Mouse (Mus musculus) heart, embryonic 15.5 days (tissue): Measurements from ENCODE around the gene Odf2l. TPM values are rescaled to one million over a fixed set of nuclear protein-coding genes. Genes with fewer than 3 reads are reported as not detected.

Experiments used
- ATAC-seq: fragments of 200-750 bp; cut with Nextera tagmentation; replicated peaks from 2 replicates; pipeline ENCODE4 v1.8.0; 2017; ENCODE audit warnings: low read depth, moderate TSS enrichment; ENCODE audit not compliant: insufficient number of reproducible peaks, insufficient read depth, low FRiP score
- H3K27ac ChIP-seq: fragments of 300-500 bp; sonication (generic); 2 replicates; pipeline ENCODE4 v1.5.1; 2015; ENCODE audit warnings: mild to moderate bottlenecking, inconsistent platforms
- H3K27me3 ChIP-seq: fragments of 300-500 bp; sonication (generic); 2 replicates; pipeline ENCODE4 v1.6.1; 2015; ENCODE audit warnings: inconsistent platforms
- H3K36me3 ChIP-seq: fragments of 300-500 bp; sonication (generic); 2 replicates; pipeline ENCODE4 v1.6.1; 2015; ENCODE audit warnings: mild to moderate bottlenecking, inconsistent platforms
- H3K4me1 ChIP-seq: fragments of 300-500 bp; sonication (generic); replicated peaks from 2 replicates; pipeline ENCODE4 v1.6.1; 2015; ENCODE audit warnings: inconsistent platforms
- H3K4me2 ChIP-seq: fragments of 300-500 bp; sonication (generic); 2 replicates; pipeline ENCODE4 v1.6.1; 2015; ENCODE audit warnings: inconsistent platforms, mild to moderate bottlenecking, moderate library complexity
- H3K4me3 ChIP-seq: fragments of 300-500 bp; sonication (generic); 2 replicates; pipeline ENCODE4 v1.5.1; 2015; ENCODE audit warnings: mild to moderate bottlenecking, inconsistent platforms
- H3K9ac ChIP-seq: fragments of 300-500 bp; sonication (generic); 2 replicates; pipeline ENCODE4 v1.6.1; 2015; ENCODE audit warnings: mild to moderate bottlenecking, inconsistent platforms
- H3K9me3 ChIP-seq: fragments of 300-500 bp; sonication (generic); replicated peaks from 2 replicates; pipeline ENCODE4 v1.6.1; 2016; ENCODE audit warnings: inconsistent platforms
- WGBS: fragments of 180-500 bp; shearing (Covaris S2); methylation state at CpG from one replicate; pipeline ENCODE4 v1.1.7; 2015; ENCODE audit warnings: mixed read lengths; 5-methylcytosine and 5-hydroxymethylcytosine counted together
- polyA plus RNA-seq: library from polyadenylated mRNA; unstranded; fragments of >200 nt; fragmentation: Nextera tagmentation; extraction: Ambion mirVana; gene quantifications from 2 replicates; pipeline ENCODE4 v1.2.1, GENCODE M21; 2015

Gene Odf2l
- polyA plus RNA-seq, 1 experiment from 2014 or later, result 12.9 TPM

DNA sequence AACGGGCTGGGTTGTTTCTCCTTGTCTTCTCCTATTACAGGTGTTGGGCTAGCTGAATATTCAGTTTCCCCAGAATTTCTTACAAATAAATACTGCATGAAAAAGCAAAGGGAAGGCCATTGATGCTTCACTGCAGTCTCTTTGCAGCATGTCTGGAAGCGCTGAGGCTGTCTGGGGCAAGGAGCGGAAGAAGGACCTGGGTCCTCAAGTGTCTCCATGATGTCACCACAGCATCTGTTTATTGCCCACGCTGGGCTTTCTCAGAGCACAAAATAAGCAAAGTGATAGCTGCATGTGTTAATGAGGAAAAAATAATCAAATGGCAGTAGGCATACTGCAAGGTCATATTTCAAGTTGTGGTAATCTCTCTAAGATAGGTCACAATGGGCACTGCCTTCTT is 51.6 kb downstream of the Odf2l start:
- Histone ChIP-seq H3K27me3 (no peaks in the 10 kb centered on the region), H3K4me3 (no peak overlapping the region), H3K4me2 (no peak overlapping the region), H3K9me3 (no peaks in the 10 kb centered on the region), H3K36me3 (no peaks in the 10 kb centered on the region), H3K9ac (no peak overlapping the region), H3K4me1 (no peaks in the 10 kb centered on the region), H3K27ac (no peak overlapping the region)
- ATAC-seq, result no peak
- 83% methylated on average over 4 of the region's 4 CpGs for WGBS

DNA sequence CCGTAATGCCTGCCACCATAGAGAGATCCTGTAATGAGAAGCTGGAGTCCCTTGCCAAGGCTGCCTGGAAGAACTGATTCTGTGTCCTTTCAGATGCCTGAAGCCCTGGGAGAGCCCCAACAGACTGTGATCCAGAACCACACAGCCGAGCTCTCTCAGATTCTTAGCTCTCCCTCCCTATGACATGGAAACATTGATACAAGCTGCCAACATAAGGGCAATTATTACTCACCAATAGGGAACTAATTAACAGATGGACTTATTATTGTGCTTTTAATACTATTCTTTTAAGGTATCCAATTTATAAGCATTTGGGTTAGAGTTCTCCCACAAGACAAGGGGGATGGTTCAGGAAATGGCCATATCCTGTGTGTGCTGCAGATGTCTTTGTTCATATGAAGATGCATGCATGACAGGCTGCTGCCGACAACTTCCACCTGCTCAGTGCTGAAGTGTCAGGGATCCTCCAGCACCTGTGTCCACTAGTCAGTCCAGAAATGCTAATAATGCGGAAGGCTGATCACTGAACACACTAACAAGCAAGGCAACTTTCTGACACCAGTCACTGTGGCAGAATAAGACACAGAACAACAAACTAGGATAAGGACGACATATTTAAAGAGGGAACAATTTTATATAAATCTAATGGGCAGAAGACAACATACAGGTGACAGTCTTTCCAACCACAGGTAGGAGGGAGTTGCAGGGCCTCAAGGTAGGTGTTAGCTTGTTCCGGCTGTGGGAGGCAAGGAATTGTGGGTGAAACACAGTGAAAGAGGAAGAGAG is 52.4 kb downstream of the Odf2l start:
- WGBS, result 69% methylated on average over 6 of the region's 6 CpGs
- H3K9me3 ChIP-seq, result no peaks in the 10 kb centered on the region
- no peak for ATAC-seq

GRCm38 (mm10) chr3:145171390-145172060 is 53.1 kb downstream of the Odf2l start:
- H3K4me1 ChIP-seq, result no peaks in the 10 kb centered on the region
- no peak overlapping the region for H3K9ac ChIP-seq
- H3K9me3 ChIP-seq, result no peaks in the 10 kb centered on the region
- no peak for ATAC-seq
- 69% methylated on average over 4 of the region's 4 CpGs for WGBS
- H3K4me3 ChIP-seq, result no peak overlapping the region
- no peak overlapping the region for H3K27ac ChIP-seq
- H3K27me3 ChIP-seq, result no peaks in the 10 kb centered on the region
- no peaks in the 10 kb centered on the region for H3K36me3 ChIP-seq
- H3K4me2 ChIP-seq, result no peak overlapping the region

More for the DNA sequence above, 52.4 kb downstream of the Odf2l start:
- Histone ChIP-seq H3K27ac (no peak overlapping the region), H3K27me3 (no peaks in the 10 kb centered on the region), H3K36me3 (no peaks in the 10 kb centered on the region), H3K4me3 (no peak overlapping the region), H3K4me2 (no peak overlapping the region), H3K4me1 (no peaks in the 10 kb centered on the region), H3K9ac (no peak overlapping the region)

DNA sequence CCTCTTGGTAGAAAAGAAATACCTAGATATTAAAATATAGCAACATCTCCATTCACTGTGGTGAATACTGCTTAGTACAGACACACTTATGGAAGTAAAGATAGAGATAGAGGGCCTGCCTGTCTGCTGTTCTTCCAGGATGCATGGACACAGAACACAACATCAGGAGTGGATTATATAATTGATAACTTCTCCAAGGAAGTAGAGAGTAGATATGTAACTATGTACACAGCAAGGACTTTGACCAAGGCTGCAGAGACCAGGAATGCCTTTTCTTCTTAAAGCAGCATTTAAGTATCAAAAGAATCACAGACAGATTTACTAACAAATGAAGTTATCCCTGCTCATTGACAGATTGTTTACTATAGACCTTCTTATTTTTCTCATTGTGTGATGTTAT is 66.3 kb downstream of the Odf2l start:
- no peak overlapping the region for H3K27ac ChIP-seq
- no peaks in the 10 kb centered on the region for H3K9me3 ChIP-seq
- H3K4me1 ChIP-seq, result no peaks in the 10 kb centered on the region
- H3K4me3 ChIP-seq, result no peak overlapping the region
- no peak for ATAC-seq
- H3K27me3 ChIP-seq, result no peaks in the 10 kb centered on the region
- H3K4me2 ChIP-seq, result no peak overlapping the region
- no peak overlapping the region for H3K9ac ChIP-seq
- no peaks in the 10 kb centered on the region for H3K36me3 ChIP-seq

GRCm38 (mm10) chr3:145191972-145192371 is 73.6 kb downstream of the Odf2l start:
- Histone ChIP-seq H3K4me3 (no peak overlapping the region), H3K4me2 (no peak overlapping the region), H3K36me3 (no peaks in the 10 kb centered on the region), H3K9me3 (no peaks in the 10 kb centered on the region), H3K27me3 (no peaks in the 10 kb centered on the region), H3K9ac (no peak overlapping the region), H3K27ac (no peak overlapping the region), H3K4me1 (no peaks in the 10 kb centered on the region)
- 69% methylated on average over 2 of the region's 2 CpGs for WGBS
- ATAC-seq, result no peak

GRCm38 (mm10) chr3:145195240-145195923 is 77.0 kb downstream of the Odf2l start:
- Histone ChIP-seq H3K4me1 (no peaks in the 10 kb centered on the region), H3K36me3 (no peaks in the 10 kb centered on the region), H3K9ac (no peak overlapping the region), H3K9me3 (no peaks in the 10 kb centered on the region), H3K27ac (no peak overlapping the region), H3K27me3 (no peaks in the 10 kb centered on the region), H3K4me3 (no peak overlapping the region), H3K4me2 (no peak overlapping the region)
- 56% methylated on average over 8 of the region's 8 CpGs for WGBS
- no peak for ATAC-seq

DNA sequence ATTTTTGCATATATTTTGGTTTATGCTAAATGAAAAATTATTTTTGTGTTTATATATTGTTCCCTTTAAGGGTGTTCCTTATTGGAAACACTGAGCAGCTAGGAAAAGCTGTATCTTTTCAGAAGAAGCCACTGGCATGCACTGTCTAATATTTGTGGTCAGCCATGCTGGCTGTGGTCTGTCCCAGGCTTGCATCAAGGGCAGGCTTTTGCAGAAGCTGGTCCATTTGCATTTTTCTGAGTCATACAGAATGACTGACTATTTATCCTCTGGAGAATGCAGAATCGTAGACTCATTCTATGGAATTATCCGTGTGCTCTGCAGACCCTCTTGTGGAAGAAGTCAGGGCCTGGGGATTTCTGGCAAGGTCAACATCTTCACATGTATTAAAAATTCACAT is 79.7 kb downstream of the Odf2l start:
- no peaks in the 10 kb centered on the region for H3K9me3 ChIP-seq
- 80% methylated on average over 2 of the region's 2 CpGs for WGBS
- no peaks in the 10 kb centered on the region for H3K36me3 ChIP-seq
- no peak overlapping the region for H3K4me3 ChIP-seq
- no peak overlapping the region for H3K27ac ChIP-seq
- no peak overlapping the region for H3K4me2 ChIP-seq
- no peaks in the 10 kb centered on the region for H3K4me1 ChIP-seq
- no peak overlapping the region for H3K9ac ChIP-seq
- ATAC-seq, result no peak
- H3K27me3 ChIP-seq, result no peaks in the 10 kb centered on the region

Other genes starting within 250 kb of the Odf2l start
- gene Clca4b, start 186.1 kb upstream of the Odf2l start, polyA plus RNA-seq, result not detected in 2 replicates
- gene Clca4a, start 143.5 kb upstream of the Odf2l start, polyA plus RNA-seq, result not detected in 2 replicates
- 0.33 TPM in 1 of 2 replicates, not detected in the other for gene Clca1, start 85.8 kb upstream of the Odf2l start, polyA plus RNA-seq
- 0.06 and 0.39 TPM in 2 replicates for gene Clca2, start 19.1 kb upstream of the Odf2l start, polyA plus RNA-seq
- gene Col24a1, start 173.9 kb downstream of the Odf2l start, polyA plus RNA-seq, result 1.5 and 1.6 TPM in 2 replicates